Mouse (Mus musculus) kidney, embryonic 16.5 days (tissue): ENCODE results near the gene Hist2h3c1. TPM values are rescaled to one million over a fixed set of nuclear protein-coding genes. Genes with fewer than 3 reads are reported as not detected.
A peak's percentile ranks its signal among the peaks of the same experiment; 100 is the strongest.
"Not testable (repeated sequence)": the region's sequence is repeated elsewhere in the genome, so short reads cannot be mapped to it uniquely, and the experiment has no call there.

Experiments
- ATAC-seq: fragments of 200-750 bp; cut with Nextera tagmentation; 2 replicates; pipeline ENCODE4 v1.8.0; 2017; ENCODE audit warnings: moderate TSS enrichment; ENCODE audit not compliant: low FRiP score, low TSS enrichment
- H3K27ac ChIP-seq: fragments of 300-500 bp; sonication (generic); 2 replicates; pipeline ENCODE4 v1.5.1; 2014; ENCODE audit warnings: low read length
- H3K27me3 ChIP-seq: fragments of 300-500 bp; sonication (generic); 2 replicates; pipeline ENCODE4 v1.6.1; 2014; ENCODE audit warnings: low read length, control low read depth, mixed read lengths; ENCODE audit not compliant: insufficient read depth
- H3K36me3 ChIP-seq: fragments of 300-500 bp; sonication (generic); 2 replicates; pipeline ENCODE4 v1.6.1; 2014; ENCODE audit warnings: low read length, control low read depth, mixed read lengths; ENCODE audit not compliant: insufficient read depth
- H3K4me1 ChIP-seq: fragments of 300-500 bp; sonication (generic); 2 replicates; pipeline ENCODE4 v1.6.1; 2014; ENCODE audit warnings: low read length, control low read depth, mixed read lengths; ENCODE audit not compliant: insufficient read depth
- H3K4me2 ChIP-seq: fragments of 300-500 bp; sonication (generic); replicated peaks from 2 replicates; pipeline ENCODE4 v1.6.1; 2014; ENCODE audit warnings: low read depth, low read length
- H3K4me3 ChIP-seq: fragments of 300-500 bp; sonication (generic); 2 replicates; pipeline ENCODE4 v1.5.1; 2014; ENCODE audit warnings: mild to moderate bottlenecking, low read length
- H3K9ac ChIP-seq: fragments of 300-500 bp; sonication (generic); replicated peaks from 2 replicates; pipeline ENCODE4 v1.6.1; 2014; ENCODE audit warnings: low read length
- H3K9me3 ChIP-seq: fragments of 300-500 bp; sonication (generic); 2 replicates; pipeline ENCODE4 v1.6.1; 2016; ENCODE audit warnings: low read length, control low read depth
- WGBS: fragments of 180-500 bp; shearing (Covaris S2); extraction: QIAGEN DNeasy Blood & Tissue Kit; methylation state at CpG from one replicate; pipeline ENCODE4 v1.1.7; 2014; 5-methylcytosine and 5-hydroxymethylcytosine counted together
- polyA plus RNA-seq: library from polyadenylated mRNA; unstranded; fragments of >200 nt; fragmentation: Nextera tagmentation; extraction: Ambion mirVana; gene quantifications from 2 replicates; pipeline ENCODE4 v1.2.1, GENCODE M21; 2015

Gene Hist2h3c1
- 0.24 and 1.1 TPM in 2 replicates for polyA plus RNA-seq

GRCm38 (mm10) chr3:96246427-96246856 lies at the start of gene Hist2h3c1:
Gene Hist2h3c1 (plus strand): TSS chr3:96246685.
- WGBS, result 0% methylated on average over 1 of the region's 47 CpGs
- H3K36me3 ChIP-seq, H3K9me3 ChIP-seq, H3K27me3 ChIP-seq: not testable (repeated sequence)
- H3K4me2 ChIP-seq, result peak within 1 kb of the TSS; percentile 55
- H3K4me1 ChIP-seq, result peaks cover 37% of the 10 kb centered on the region
- peak within 1 kb of the TSS; percentile 49 for H3K4me3 ChIP-seq
- H3K27ac ChIP-seq, result peak within 1 kb of the TSS; percentile 75
- peak; percentile 96 for ATAC-seq
- peak within 1 kb of the TSS; percentile 72 for H3K9ac ChIP-seq

GRCm38 (mm10) chr3:96197129-96197749 lies 49.2 kb upstream of the Hist2h3c1 start:
- Histone ChIP-seq H3K9me3 (peaks cover 4% of the 10 kb centered on the region; the same call in 1 of the 2 replicates), H3K27ac (peak overlapping the region; percentile 92), H3K4me1 (peaks cover 12% of the 10 kb centered on the region), H3K9ac (peak overlapping the region; percentile 91), H3K36me3 (peaks cover 4% of the 10 kb centered on the region; the same call in 1 of the 2 replicates), H3K27me3 (no peaks in the 10 kb centered on the region), H3K4me2 (peak overlapping the region; percentile 95), H3K4me3 (peak overlapping the region; percentile 83)
- under 1% methylated on average over 50 of the region's 50 CpGs for WGBS
- peak; percentile 93 for ATAC-seq

GRCm38 (mm10) chr3:96198181-96198580 lies 48.3 kb upstream of the Hist2h3c1 start:
- no peaks in the 10 kb centered on the region for H3K27me3 ChIP-seq
- 2% methylated on average over 6 of the region's 6 CpGs for WGBS
- ATAC-seq, result peak; percentile 50
- H3K4me2 ChIP-seq, result peak overlapping the region; percentile 95
- H3K4me1 ChIP-seq, result peaks cover 12% of the 10 kb centered on the region
- H3K9me3 ChIP-seq, result peaks cover 4% of the 10 kb centered on the region; the same call in 1 of the 2 replicates
- peak overlapping the region; percentile 91 for H3K9ac ChIP-seq
- H3K36me3 ChIP-seq, result peaks cover 4% of the 10 kb centered on the region; the same call in 1 of the 2 replicates
- H3K4me3 ChIP-seq, result peak overlapping the region; percentile 83
- no peak overlapping the region for H3K27ac ChIP-seq

GRCm38 (mm10) chr3:96198601-96199251 lies 47.8 kb upstream of the Hist2h3c1 start:
- ATAC-seq, H3K36me3 ChIP-seq, H3K9ac ChIP-seq, H3K27ac ChIP-seq, H3K9me3 ChIP-seq, H3K27me3 ChIP-seq, H3K4me3 ChIP-seq: not testable (repeated sequence)
- 34% methylated on average over 6 of the region's 8 CpGs for WGBS
- Histone ChIP-seq H3K4me2 (peak overlapping the region; percentile 95), H3K4me1 (peaks cover 12% of the 10 kb centered on the region)

- Histone ChIP-seq H3K4me2 (no peak overlapping the region), H3K9me3 (peaks cover 4% of the 10 kb centered on the region; the same call in 1 of the 2 replicates), H3K4me3 (no peak overlapping the region), H3K27me3 (no peaks in the 10 kb centered on the region), H3K27ac (no peak overlapping the region), H3K9ac (no peak overlapping the region), H3K36me3 (peaks cover 4% of the 10 kb centered on the region; the same call in 1 of the 2 replicates), H3K4me1 (peaks cover 12% of the 10 kb centered on the region)
- 45% methylated on average over 2 of the region's 2 CpGs for WGBS
- ATAC-seq, result no peak
Measured at GRCm38 (mm10) chr3:96199731-96200130, 46.8 kb upstream of the Hist2h3c1 start.

- Histone ChIP-seq H3K4me3 (no peak overlapping the region), H3K9me3 (no peaks in the 10 kb centered on the region), H3K9ac (no peak overlapping the region), H3K27ac (no peak overlapping the region), H3K36me3 (no peaks in the 10 kb centered on the region), H3K4me1 (peaks cover 3% of the 10 kb centered on the region; the same call in 1 of the 2 replicates), H3K27me3 (0 out of 2 replicates have a peak, but pooled peaks cover 5% of the 10 kb centered on the region), H3K4me2 (no peak overlapping the region)
- ATAC-seq, result no peak
- WGBS, result 79% methylated on average over 3 of the region's 3 CpGs
Measured at GRCm38 (mm10) chr3:96207819-96208218, 38.7 kb upstream of the Hist2h3c1 start.

GRCm38 (mm10) chr3:96209242-96209641 lies 37.2 kb upstream of the Hist2h3c1 start:
- Histone ChIP-seq H3K4me1 (peaks cover 3% of the 10 kb centered on the region; the same call in 1 of the 2 replicates), H3K4me2 (no peak overlapping the region), H3K4me3 (no peak overlapping the region), H3K9ac (no peak overlapping the region), H3K27me3 (0 out of 2 replicates have a peak, but pooled peaks cover 5% of the 10 kb centered on the region), H3K27ac (no peak overlapping the region), H3K36me3 (no peaks in the 10 kb centered on the region), H3K9me3 (no peaks in the 10 kb centered on the region)
- 27% methylated on average over 15 of the region's 15 CpGs for whole genome bisulfite sequencing
- no peak for ATAC-seq

- Histone ChIP-seq H3K4me3 (peak overlapping the region; percentile 72), H3K27me3 (0 out of 2 replicates have a peak, but pooled peaks cover 3% of the 10 kb centered on the region), H3K4me1 (peaks cover 34% of the 10 kb centered on the region), H3K4me2 (peak overlapping the region; percentile 77), H3K36me3 (no peaks in the 10 kb centered on the region), H3K9me3 (no peaks in the 10 kb centered on the region), H3K27ac (peak overlapping the region; percentile 100), H3K9ac (peak overlapping the region; percentile 89)
- WGBS, result under 1% methylated on average over 12 of the region's 12 CpGs
- no peak for ATAC-seq
Measured at GRCm38 (mm10) chr3:96219191-96219641, 27.3 kb upstream of the Hist2h3c1 start.

GRCm38 (mm10) chr3:96219661-96220130 lies 26.8 kb upstream of the Hist2h3c1 start, which contains the start of the genes Bola1 and Hist2h2ab:
Gene Bola1 (minus strand): TSS chr3:96219709.
Gene Hist2h2ab (plus strand): TSS chr3:96219865.
- Histone ChIP-seq H3K9ac (peak within 1 kb of the TSS; percentile 89), H3K27me3 (0 out of 2 replicates have a peak, but pooled peaks cover 1% of the 10 kb centered on the region), H3K27ac (peak within 1 kb of the TSS; percentile 100), H3K9me3 (no peaks in the 10 kb centered on the region), H3K4me1 (peaks cover 37% of the 10 kb centered on the region), H3K4me3 (peak within 1 kb of the TSS; percentile 72), H3K4me2 (peak within 1 kb of the TSS; percentile 77), H3K36me3 (no peaks in the 10 kb centered on the region)
- peak; percentile 86 for ATAC-seq
- under 1% methylated on average over 36 of the region's 37 CpGs for WGBS
